ENCODE assay signal across 14 mouse cellular contexts in genomic region chr15:62392381-62392780, GRCm38 (mm10).
A peak's percentile ranks its signal among the peaks of the same experiment; 100 is the strongest.
DNase-seq lines count a peak whose midpoint lies in the region; ATAC-seq and TF ChIP-seq lines count a peak whose summit lies in the region.
"Had no signal": no experiment of that assay in that cellular context is flagged by ENCODE, and none has a peak within 500 bp of the region (broad histone marks: within the 10 kb centered on the region; RNA-seq: fewer than 3 reads in every experiment).

No protein-coding gene starts in this region.

- H3K79me2 ChIP-seq in liver, adult 2 months (ENCODE audit: control insufficient read depth, insufficient read depth, low read length): no peaks in the 10 kb centered on the region

- peaks cover 5% of the 10 kb centered on the region for H3K4me1 ChIP-seq in liver, adult 2 months (ENCODE audit: control insufficient read depth, insufficient read depth, low read length)
- H3K4me1 ChIP-seq in liver, embryonic 11.5 days (replicated peaks; ENCODE audit: control insufficient read depth, insufficient read depth, low read length): no peaks in the 10 kb centered on the region
- peaks cover 8% of the 10 kb centered on the region for H3K4me1 ChIP-seq in embryonic fibroblast, embryonic 13.5 days (ENCODE audit: control insufficient read depth, insufficient read depth, low read length)
- peaks cover 30% of the 10 kb centered on the region for H3K4me1 ChIP-seq in megakaryocyte, embryonic 14.5 days

- H3K27ac ChIP-seq in liver, adult 2 months (replicated peaks; ENCODE audit: insufficient read depth, low read depth, low read length): 0 out of 2 replicates have a peak overlapping the region, but pooled peaks have one; percentile 7
- no peak overlapping the region for H3K27ac ChIP-seq in liver, embryonic 11.5 days (ENCODE audit: low read depth, low read length)
- peak overlapping the region; percentile 76 for H3K27ac ChIP-seq in embryonic fibroblast, embryonic 13.5 days (ENCODE audit: insufficient read depth, low read length)
- H3K27ac ChIP-seq: left cerebral cortex, adult 2 months; liver, embryonic 14.5 days had no signal

- H3K27me3 ChIP-seq in liver, adult 2 months (ENCODE audit: control insufficient read depth, insufficient read depth, low read length): no peaks in the 10 kb centered on the region
- H3K27me3 ChIP-seq in liver, embryonic 11.5 days (replicated peaks; ENCODE audit: control insufficient read depth, insufficient read depth, low read length): no peaks in the 10 kb centered on the region
- no peaks in the 10 kb centered on the region for H3K27me3 ChIP-seq in megakaryocyte, embryonic 14.5 days (replicated peaks)

- no peak for TF ChIP-seq CTCF in liver, adult 2 months (IDR thresholded peaks at IDR 0.05; ENCODE audit: low read depth, low read length)
- no peak for TF ChIP-seq CTCF in embryonic fibroblast, embryonic 13.5 days (IDR thresholded peaks at IDR 0.05; ENCODE audit: borderline replicate concordance, insufficient read depth, low read length)

- WGBS in liver, adult 2 months: 23% methylated on average over 3 of the region's 3 CpGs
- 40% methylated on average over 3 of the region's 3 CpGs for WGBS in liver, embryonic 11.5 days

- TF ChIP-seq POLR2A in liver, adult 2 months (IDR thresholded peaks at IDR 0.05; ENCODE audit: extremely low read depth, insufficient read depth, low read length): no peak
- TF ChIP-seq POLR2A in embryonic fibroblast, embryonic 13.5 days (IDR thresholded peaks at IDR 0.05; ENCODE audit: low read depth, low read length): no peak

- no peak overlapping the region for H3K9ac ChIP-seq in liver, adult 2 months (ENCODE audit: low read depth, low read length)
- H3K9ac ChIP-seq in liver, embryonic 11.5 days (ENCODE audit: low read depth, low read length): no peak overlapping the region
- H3K9ac ChIP-seq: liver, embryonic 14.5 days had no signal

- H3K9me3 ChIP-seq in liver, embryonic 11.5 days (ENCODE audit: control insufficient read depth, low read length): no peaks in the 10 kb centered on the region
- H3K9me3 ChIP-seq in megakaryocyte, embryonic 14.5 days: no peaks in the 10 kb centered on the region

- no peaks in the 10 kb centered on the region for H3K36me3 ChIP-seq in liver, adult 2 months (ENCODE audit: control insufficient read depth, insufficient read depth, low read length)
- H3K36me3 ChIP-seq in liver, embryonic 11.5 days (ENCODE audit: control insufficient read depth, insufficient read depth, low read length): no peaks in the 10 kb centered on the region
- no peaks in the 10 kb centered on the region for H3K36me3 ChIP-seq in megakaryocyte, embryonic 14.5 days (replicated peaks; ENCODE audit: low read length)

- no peak overlapping the region for H3K4me3 ChIP-seq in liver, adult 2 months (ENCODE audit: insufficient read depth, low read depth, low read length)
- H3K4me3 ChIP-seq in liver, embryonic 11.5 days (ENCODE audit: low read depth, low read length): no peak overlapping the region
- no peak overlapping the region for H3K4me3 ChIP-seq in embryonic fibroblast, embryonic 13.5 days (ENCODE audit: insufficient read depth, low read length)
- H3K4me3 ChIP-seq in megakaryocyte, embryonic 14.5 days (replicated peaks): peak overlapping the region; percentile 67
- H3K4me3 ChIP-seq: left cerebral cortex, adult 2 months had no signal

- ATAC-seq in liver, embryonic 11.5 days (replicated peaks; ENCODE audit: low FRiP score): no peak
- ATAC-seq: hindbrain, embryonic 16.5 days had no signal

- peak; percentile 73 for DNase-seq in adrenal gland, adult 2 months
- no peak for DNase-seq in adrenal gland, postnatal 4 days (ENCODE audit: low spot score in 2 of 2)
- DNase-seq in liver, adult 2 months (ENCODE audit: extremely low read depth, low read depth, low spot score): peak; percentile 54
- no peak for DNase-seq in liver, embryonic 11.5 days (ENCODE audit: low spot score)
- DNase-seq in cerebellum, adult 11 months: no peak
- DNase-seq in layer of hippocampus, postnatal 14 days (ENCODE audit: low spot score in 2 of 2): no peak
- DNase-seq: B cell, adult 2 months; gastrocnemius, postnatal 10 days; thymus, postnatal 36 days had no signal

- no peak overlapping the region for H3K4me2 ChIP-seq in liver, embryonic 11.5 days

Comparison
In these comparisons a context has a peak if more than half of its experiments do, and no peak if none do; other contexts are left out.
1. DNase-seq: peak in adrenal gland, adult 2 months (single experiment) and liver, adult 2 months (single experiment); none in adrenal gland, postnatal 4 days (0 of 2), liver, embryonic 11.5 days (single experiment), cerebellum, adult 11 months (single experiment) and layer of hippocampus, postnatal 14 days (0 of 2).